Mouse (Mus musculus) lung, adult 2 months (tissue): ENCODE measurements at regions not wholly inside any gene's neighbourhood (a gene's known extent, or its start where the extent isn't known, plus 50 kb on each side); places are given as distances from the start of the nearest gene placed in this dataset.

Experiments
- DNase-seq: peaks from one replicate; pipeline ENCODE4 v3.0.0; 2022
- H3K4me1 ChIP-seq: fragments of 200-500 bp; 2 replicates; pipeline ENCODE4 v1.6.1; 2011; ENCODE audit warnings: low read length; ENCODE audit not compliant: control insufficient read depth, insufficient read depth
- H3K4me3 ChIP-seq: fragments of 200-500 bp; replicated peaks from 2 replicates; pipeline ENCODE3; 2011; ENCODE audit warnings: low read depth, mild to moderate bottlenecking, control low read depth, low read length; ENCODE audit errors: extremely low read depth
- CTCF ChIP-seq: fragments of 200-500 bp; IDR thresholded peaks from 2 replicates; pipeline ENCODE4 v1.5.1; 2011; ENCODE audit warnings: mild to moderate bottlenecking, low read length, control low read depth; ENCODE audit not compliant: insufficient read depth
- POLR2A ChIP-seq: fragments of 200-500 bp; IDR thresholded peaks from 2 replicates; pipeline ENCODE4 v1.6.1; 2011; ENCODE audit warnings: low read depth, mild to moderate bottlenecking, control low read depth, low read length, borderline replicate concordance; ENCODE audit errors: extremely low read depth
- WGBS: fragments of 180-500 bp; shearing (Covaris S2); methylation state at CpG from one replicate; pipeline ENCODE4 v1.1.7; 2018; 5-methylcytosine and 5-hydroxymethylcytosine counted together

DNA sequence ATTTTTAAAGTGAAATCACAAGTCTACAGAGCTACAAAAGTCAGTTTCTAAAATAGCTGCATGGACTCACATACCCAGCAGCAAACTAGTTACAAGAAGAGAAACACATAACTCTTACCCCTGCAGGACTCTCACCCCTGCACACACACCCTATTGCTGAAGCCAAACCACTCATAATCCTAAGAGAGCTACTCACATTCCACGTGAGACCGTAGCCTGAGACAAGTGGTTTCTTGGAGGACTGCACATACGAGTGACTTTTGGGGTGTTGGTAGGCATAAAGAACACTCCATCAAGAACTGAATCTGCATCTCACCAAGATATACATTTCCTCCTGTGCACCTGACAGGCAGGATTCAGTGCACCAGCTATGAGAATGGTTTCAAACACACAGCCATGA lies 150.8 kb downstream of the Gsdmc2 start:
- DNase-seq = no peak
- 71% methylated on average over 3 of the region's 3 CpGs for WGBS
- H3K4me1 ChIP-seq = no peaks in the 10 kb centered on the region
- TF ChIP-seq POLR2A (no peak), CTCF (no peak)
- no peak overlapping the region for H3K4me3 ChIP-seq

- Histone ChIP-seq H3K4me1 (no peaks in the 10 kb centered on the region), H3K4me3 (no peak overlapping the region)
- no peak for TF ChIP-seq CTCF
- TF ChIP-seq POLR2A = no peak
- DNase-seq = no peak
- WGBS = 79% methylated on average over 2 of the region's 2 CpGs
Measured at GRCm38 (mm10) chr15:63693561-63693960, 151.4 kb downstream of the Gsdmc2 start.

DNA sequence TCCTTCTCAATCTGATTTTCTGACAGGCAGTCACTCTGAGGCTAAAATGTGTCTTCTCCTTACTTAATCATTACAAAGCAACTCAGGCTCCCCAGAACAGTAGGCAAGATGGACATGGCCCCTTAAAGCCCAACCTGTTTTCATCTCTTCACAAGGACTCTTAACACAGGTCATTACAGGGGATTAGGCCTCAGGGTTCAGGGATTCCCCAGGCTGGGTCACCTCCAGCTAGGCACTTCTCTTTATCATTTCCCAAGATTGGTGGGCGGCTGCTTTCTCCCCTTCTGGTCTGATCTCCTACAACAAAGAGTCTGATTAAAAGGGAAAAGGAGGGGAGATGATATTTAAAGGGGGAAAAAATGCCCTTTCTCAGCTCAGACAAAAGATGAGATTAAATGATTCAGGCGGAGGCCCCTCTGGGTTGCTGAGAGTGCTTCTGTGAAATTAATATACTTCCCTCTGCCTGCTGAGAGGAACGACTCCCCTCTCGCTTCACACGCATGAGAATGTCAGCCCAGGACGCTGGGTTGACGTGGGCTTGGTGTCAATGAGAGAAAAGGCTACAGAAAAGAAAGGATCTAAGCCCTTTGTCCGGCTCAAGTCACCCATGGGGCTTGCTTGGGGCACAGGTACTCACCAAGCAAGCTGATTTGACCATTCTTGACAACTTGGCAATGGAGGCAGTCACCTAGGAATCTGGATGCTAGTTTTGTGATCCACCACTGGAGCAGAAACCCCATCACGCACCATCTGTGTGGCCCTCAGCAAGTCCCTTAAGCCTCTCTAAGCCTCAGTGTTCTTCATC lies 152.3 kb downstream of the Gsdmc2 start:
- no peak for DNase-seq
- TF ChIP-seq CTCF (no peak), POLR2A (no peak)
- WGBS = 76% methylated on average over 9 of the region's 9 CpGs
- Histone ChIP-seq H3K4me3 (no peak overlapping the region), H3K4me1 (no peaks in the 10 kb centered on the region)

- H3K4me1 ChIP-seq = no peaks in the 10 kb centered on the region
- TF ChIP-seq POLR2A (no peak), CTCF (no peak)
- WGBS = 79% methylated on average over 5 of the region's 5 CpGs
- H3K4me3 ChIP-seq = no peak overlapping the region
- no peak for DNase-seq
Measured at GRCm38 (mm10) chr15:63689788-63690575, 155.0 kb downstream of the Gsdmc2 start.

DNA sequence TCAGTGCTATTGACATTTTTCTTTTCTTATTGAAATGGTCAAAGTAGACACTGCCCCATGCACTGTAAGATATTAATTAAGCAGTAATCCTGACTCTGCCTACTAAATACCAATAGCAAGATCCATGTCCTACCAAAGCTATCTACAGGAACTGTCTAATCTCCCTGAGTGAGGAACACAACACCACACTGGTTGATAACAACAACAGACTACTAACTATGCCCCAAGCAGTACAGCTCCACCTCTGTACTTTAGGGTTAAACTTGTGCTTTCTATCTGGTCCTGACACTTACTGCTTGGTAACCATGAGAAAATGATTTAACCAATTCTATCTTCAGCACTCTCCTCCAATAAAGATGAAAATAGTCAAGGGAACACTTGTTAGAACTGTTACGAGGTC lies 157.1 kb downstream of the Gsdmc2 start:
- Histone ChIP-seq H3K4me1 (no peaks in the 10 kb centered on the region), H3K4me3 (no peak overlapping the region)
- 97% methylated on average over 1 of the region's 1 CpGs for WGBS
- no peak for DNase-seq
- TF ChIP-seq POLR2A = no peak
- no peak for TF ChIP-seq CTCF

GRCm38 (mm10) chr15:63686954-63687562 lies 157.9 kb downstream of the Gsdmc2 start:
- no peak for DNase-seq
- no peak overlapping the region for H3K4me3 ChIP-seq
- no peaks in the 10 kb centered on the region for H3K4me1 ChIP-seq
- WGBS = 54% methylated on average over 3 of the region's 3 CpGs
- TF ChIP-seq CTCF = no peak
- TF ChIP-seq POLR2A = no peak

GRCm38 (mm10) chr15:63679984-63680925 lies 164.7 kb downstream of the Gsdmc2 start:
- no peaks in the 10 kb centered on the region for H3K4me1 ChIP-seq
- no peak for DNase-seq
- TF ChIP-seq CTCF (no peak), POLR2A (no peak)
- WGBS = 51% methylated on average over 3 of the region's 3 CpGs
- no peak overlapping the region for H3K4me3 ChIP-seq

DNA sequence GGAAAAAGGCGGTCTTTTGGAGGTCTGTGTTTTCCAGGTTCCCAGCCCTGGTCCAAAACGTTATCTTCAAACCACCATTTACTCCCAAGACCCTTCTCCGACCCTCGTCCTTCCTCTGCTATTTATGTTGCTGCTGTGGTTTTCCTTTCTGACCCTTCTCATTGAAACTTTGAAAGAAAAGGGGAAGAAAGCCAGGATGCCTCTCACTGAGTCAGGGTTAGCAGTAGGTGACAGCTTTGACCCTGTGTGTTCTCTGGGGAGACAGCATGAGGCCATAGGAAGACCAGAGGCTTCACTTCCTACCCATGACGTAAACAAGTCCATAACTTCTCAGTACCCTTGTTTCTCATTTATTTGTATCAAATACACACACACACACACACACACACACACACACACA lies 166.1 kb downstream of the Gsdmc2 start:
- no peak for TF ChIP-seq CTCF
- TF ChIP-seq POLR2A = no peak
- Histone ChIP-seq H3K4me1 (no peaks in the 10 kb centered on the region), H3K4me3 (no peak overlapping the region)
- WGBS = 61% methylated on average over 5 of the region's 5 CpGs
- DNase-seq = no peak
